Mouse (Mus musculus) neural tube, embryonic 14.5 days (tissue): ENCODE data around the gene Ccdc121. TPM values are rescaled to one million over a fixed set of nuclear protein-coding genes. Genes with fewer than 3 reads are reported as not detected.

Source experiments
- ATAC-seq: fragments of 200-750 bp; cut with Nextera tagmentation; 2 replicates; pipeline ENCODE4 v1.8.0; 2017; ENCODE audit warnings: low read depth, mild to moderate bottlenecking, moderate TSS enrichment, moderate library complexity
- H3K27ac ChIP-seq: fragments of 300-500 bp; sonication (generic); 2 replicates; pipeline ENCODE4 v1.5.1; 2014; ENCODE audit warnings: low read depth, mild to moderate bottlenecking, control low read depth, low read length, moderate library complexity, mixed read lengths
- H3K27me3 ChIP-seq: fragments of 300-500 bp; sonication (generic); 2 replicates; pipeline ENCODE4 v1.6.1; 2014; ENCODE audit warnings: low read length; ENCODE audit not compliant: control insufficient read depth, insufficient read depth
- H3K36me3 ChIP-seq: fragments of 300-500 bp; sonication (generic); 2 replicates; pipeline ENCODE4 v1.6.1; 2014; ENCODE audit warnings: low read length, mixed read lengths; ENCODE audit not compliant: control insufficient read depth, insufficient read depth
- H3K4me1 ChIP-seq: fragments of 300-500 bp; sonication (generic); 2 replicates; pipeline ENCODE4 v1.6.1; 2014; ENCODE audit warnings: low read length; ENCODE audit not compliant: control insufficient read depth, insufficient read depth
- H3K4me2 ChIP-seq: fragments of 300-500 bp; sonication (generic); 2 replicates; pipeline ENCODE4 v1.6.1; 2014; ENCODE audit warnings: mild to moderate bottlenecking, low read depth, low read length, control low read depth
- H3K4me3 ChIP-seq: fragments of 300-500 bp; sonication (generic); 2 replicates; pipeline ENCODE4 v1.5.1; 2014; ENCODE audit warnings: low read depth, low read length, control low read depth, mixed read lengths
- H3K9ac ChIP-seq: fragments of 300-500 bp; sonication (generic); replicated peaks from 2 replicates; pipeline ENCODE4 v1.6.1; 2014; ENCODE audit warnings: low read depth, mild to moderate bottlenecking, control low read depth, low read length, mixed read lengths
- H3K9me3 ChIP-seq: fragments of 300-500 bp; sonication (generic); 2 replicates; pipeline ENCODE4 v1.6.1; 2016; ENCODE audit warnings: low read length; ENCODE audit not compliant: control insufficient read depth
- WGBS: fragments of 180-500 bp; shearing (Covaris S2); extraction: QIAGEN DNeasy Blood & Tissue Kit; methylation state at CpG from one replicate; pipeline ENCODE4 v1.1.7; 2014; 5-methylcytosine and 5-hydroxymethylcytosine counted together
- polyA plus RNA-seq: library from polyadenylated mRNA; unstranded; fragments of >200 nt; fragmentation: Nextera tagmentation; extraction: Ambion mirVana; gene quantifications from 2 replicates; pipeline ENCODE4 v1.2.1, GENCODE M21; 2014

Gene Ccdc121
- polyA plus RNA-seq, 1 experiment from 2014 or later, result not detected

DNA sequence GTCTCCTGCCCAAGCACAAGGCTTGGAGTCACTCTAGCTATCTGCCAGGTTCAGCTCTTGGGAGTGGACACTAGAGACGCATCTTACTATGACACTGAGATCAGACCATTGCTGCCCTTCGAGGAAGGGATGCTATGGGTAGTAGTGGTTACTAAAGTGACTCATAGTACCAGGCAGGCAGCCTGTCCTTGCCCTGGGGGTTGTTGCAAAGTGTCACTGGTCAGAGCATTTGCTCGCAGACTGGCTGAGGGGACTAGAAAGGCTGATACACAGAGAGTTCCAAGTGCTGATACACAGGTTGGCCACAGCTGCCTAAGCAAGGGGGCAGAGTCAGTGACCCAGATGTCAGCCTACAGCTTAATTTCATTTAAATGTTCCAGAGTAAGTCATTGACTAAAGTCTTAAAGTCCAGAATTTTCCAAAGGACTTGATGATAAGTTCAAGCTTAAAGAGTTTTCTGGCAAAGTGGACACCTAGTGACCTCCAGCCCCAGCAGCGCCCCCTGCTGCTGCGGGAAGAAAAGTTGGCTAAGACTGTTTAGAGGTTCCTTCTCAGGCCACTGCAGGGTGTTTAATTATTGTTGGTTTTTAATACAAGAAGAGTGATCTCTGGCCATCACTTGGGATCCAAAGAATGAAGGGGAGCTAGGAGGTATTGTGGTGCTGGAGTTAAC, 32.6 kb upstream of the Ccdc121 start:
- no peaks in the 10 kb centered on the region for H3K27me3 ChIP-seq
- no peak overlapping the region for H3K27ac ChIP-seq
- no peaks in the 10 kb centered on the region for H3K36me3 ChIP-seq
- WGBS, result 77% methylated on average over 5 of the region's 5 CpGs
- H3K4me1 ChIP-seq, result no peaks in the 10 kb centered on the region
- no peak for ATAC-seq
- H3K4me2 ChIP-seq, result no peak overlapping the region
- no peak overlapping the region for H3K9ac ChIP-seq
- no peak overlapping the region for H3K4me3 ChIP-seq
- no peaks in the 10 kb centered on the region for H3K9me3 ChIP-seq

DNA sequence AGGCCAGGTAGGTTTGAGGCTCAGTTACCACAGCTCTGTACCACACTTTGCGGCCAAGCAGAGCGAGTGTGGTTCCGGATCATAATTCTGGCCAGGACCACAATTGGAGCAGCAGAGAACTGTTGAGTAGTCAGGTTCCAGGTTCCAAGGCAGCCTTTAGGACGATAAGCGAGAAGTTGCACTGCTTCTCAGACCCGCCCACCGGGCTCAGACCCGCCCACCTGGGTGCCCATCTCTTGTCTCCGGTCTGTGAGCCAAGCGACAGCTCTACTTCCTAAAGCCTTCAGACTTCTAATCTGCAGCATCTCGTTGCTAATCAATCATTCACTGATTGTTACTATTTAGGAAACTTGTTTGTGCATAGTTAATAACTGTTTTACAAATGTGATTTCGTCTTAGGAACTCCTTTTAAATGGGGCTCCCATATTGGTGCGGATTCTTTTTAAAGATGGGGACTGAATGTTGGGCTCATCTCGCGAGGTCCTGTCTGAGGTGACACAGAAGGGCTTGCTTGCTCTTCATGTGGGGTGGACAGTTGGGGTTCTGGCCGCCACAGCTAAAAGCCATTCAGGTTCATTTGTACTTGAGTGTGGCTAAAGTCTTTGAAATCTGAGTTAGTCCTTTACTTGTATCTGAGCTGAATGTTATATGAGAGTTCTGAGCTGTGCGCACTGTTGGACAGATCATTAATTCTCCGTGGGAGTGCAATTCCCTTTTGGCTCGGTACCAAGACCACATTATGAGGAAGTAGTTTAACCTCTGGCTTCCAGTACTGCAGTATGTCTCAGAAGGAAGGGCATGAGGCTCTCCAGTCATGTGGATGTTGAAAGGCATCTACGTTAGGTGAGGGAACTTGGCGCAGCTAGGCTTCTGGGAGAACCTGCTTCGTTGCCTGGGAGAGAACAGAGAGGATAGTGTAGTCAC, 28.9 kb upstream of the Ccdc121 start:
- 72% methylated on average over 22 of the region's 22 CpGs for WGBS
- Histone ChIP-seq H3K27ac (no peak overlapping the region), H3K9me3 (no peaks in the 10 kb centered on the region), H3K4me1 (no peaks in the 10 kb centered on the region), H3K4me2 (no peak overlapping the region), H3K36me3 (no peaks in the 10 kb centered on the region), H3K27me3 (no peaks in the 10 kb centered on the region), H3K9ac (no peak overlapping the region), H3K4me3 (no peak overlapping the region)
- no peak for ATAC-seq

DNA sequence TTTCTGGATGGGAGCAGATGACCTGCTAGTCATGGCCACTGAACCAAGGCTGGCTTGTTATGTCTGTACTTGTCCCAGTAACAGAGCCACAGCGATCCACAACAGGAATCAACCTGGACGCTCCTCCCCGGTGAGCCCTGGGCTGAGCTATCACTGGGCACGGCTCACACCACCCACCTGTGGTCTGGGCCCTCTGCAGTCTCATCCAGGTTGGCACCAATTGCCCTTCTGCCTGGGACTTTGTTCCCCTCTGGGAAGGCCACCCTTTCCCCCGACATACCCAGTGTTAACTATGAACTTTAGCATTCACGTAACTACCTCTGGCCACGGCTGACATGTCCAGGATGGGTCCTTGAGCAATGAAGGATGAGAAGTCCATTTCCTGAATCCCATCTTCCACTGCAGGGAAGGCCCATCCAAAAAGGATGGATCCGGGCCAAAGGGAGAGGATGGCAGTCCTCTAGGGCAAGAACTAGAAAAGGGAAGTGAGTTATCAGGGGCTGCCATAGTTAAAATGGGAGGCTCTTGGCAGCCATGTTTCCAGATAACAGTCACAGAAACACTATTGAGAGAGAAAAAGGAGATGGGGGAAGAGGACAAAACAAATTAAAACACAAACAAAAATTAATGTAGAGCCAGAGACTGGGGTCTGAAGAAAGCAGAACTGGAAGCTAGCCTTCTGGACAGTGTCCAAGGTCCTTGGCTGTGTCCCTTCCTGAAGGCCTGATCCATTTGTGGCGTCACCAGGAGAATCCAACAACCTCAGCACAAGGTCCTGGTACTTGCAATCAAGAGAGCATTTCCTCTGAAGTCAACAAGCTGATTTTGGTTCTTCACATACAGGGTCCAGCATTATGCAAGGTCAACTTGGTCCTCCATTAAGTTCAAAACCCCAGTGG, 26.6 kb upstream of the Ccdc121 start:
- no peaks in the 10 kb centered on the region for H3K4me1 ChIP-seq
- no peaks in the 10 kb centered on the region for H3K27me3 ChIP-seq
- ATAC-seq, result no peak
- no peak overlapping the region for H3K4me3 ChIP-seq
- 94% methylated on average over 9 of the region's 9 CpGs for WGBS
- H3K4me2 ChIP-seq, result no peak overlapping the region
- H3K9ac ChIP-seq, result no peak overlapping the region
- H3K9me3 ChIP-seq, result no peaks in the 10 kb centered on the region
- H3K27ac ChIP-seq, result no peak overlapping the region
- H3K36me3 ChIP-seq, result no peaks in the 10 kb centered on the region

DNA sequence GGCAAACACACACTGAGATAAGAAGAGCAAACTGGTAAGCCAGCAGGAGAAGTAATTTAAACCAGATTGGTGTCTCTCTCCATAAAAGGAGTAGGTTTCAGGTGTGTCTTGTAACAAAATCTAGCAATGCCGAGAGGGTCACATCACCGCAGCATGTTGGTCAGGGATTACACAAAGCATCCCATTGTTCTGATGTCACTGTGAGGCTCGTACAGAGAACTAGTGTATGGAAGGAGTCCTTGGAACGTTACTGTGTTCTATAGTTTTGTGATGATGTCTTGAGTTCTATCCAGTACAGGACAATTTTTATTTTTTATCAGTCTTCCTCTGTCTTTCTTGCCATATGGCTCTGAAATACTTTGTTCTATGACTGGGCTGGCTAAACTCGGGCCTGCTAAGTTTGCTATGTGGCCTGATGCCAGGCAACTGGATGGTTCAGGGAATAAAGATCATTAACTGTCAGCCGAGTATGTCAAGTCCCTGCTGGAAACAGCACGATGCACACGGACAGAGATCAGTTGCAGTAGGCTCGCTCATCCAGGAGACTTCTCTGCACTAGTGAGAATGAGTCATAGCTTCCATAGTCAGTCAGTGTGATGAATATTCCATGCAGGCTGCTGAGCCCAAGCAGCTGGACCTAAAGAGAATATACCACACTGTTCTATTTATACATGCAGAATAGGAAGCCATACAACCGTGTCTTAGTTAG, 24.1 kb upstream of the Ccdc121 start:
- no peak overlapping the region for H3K4me2 ChIP-seq
- H3K36me3 ChIP-seq, result no peaks in the 10 kb centered on the region
- H3K9me3 ChIP-seq, result no peaks in the 10 kb centered on the region
- ATAC-seq, result no peak
- no peak overlapping the region for H3K27ac ChIP-seq
- H3K9ac ChIP-seq, result no peak overlapping the region
- no peak overlapping the region for H3K4me3 ChIP-seq
- H3K4me1 ChIP-seq, result no peaks in the 10 kb centered on the region
- H3K27me3 ChIP-seq, result no peaks in the 10 kb centered on the region
- WGBS, result 51% methylated on average over 10 of the region's 10 CpGs

DNA sequence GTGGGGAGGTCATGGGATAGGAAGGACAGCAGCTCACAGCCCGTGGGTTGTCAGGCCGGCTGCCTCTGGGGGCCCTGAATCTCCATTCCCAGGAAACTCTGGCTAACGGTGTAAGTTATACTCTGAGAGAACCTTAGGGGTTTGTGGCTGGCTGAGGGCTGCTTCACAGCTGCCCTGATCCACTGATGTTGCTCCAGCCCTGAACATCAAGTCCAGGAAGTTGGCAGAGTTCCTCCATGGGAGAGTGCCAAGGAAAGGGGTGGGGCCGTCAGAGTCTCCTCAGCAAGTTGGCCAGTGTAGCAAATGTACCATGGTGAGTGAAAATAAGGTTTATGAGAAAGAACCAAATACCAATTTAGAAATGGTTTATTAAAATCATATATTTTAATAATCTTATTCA, 18.1 kb upstream of the Ccdc121 start:
- Histone ChIP-seq H3K9ac (no peak overlapping the region), H3K4me1 (no peaks in the 10 kb centered on the region), H3K27ac (no peak overlapping the region), H3K9me3 (no peaks in the 10 kb centered on the region), H3K27me3 (no peaks in the 10 kb centered on the region), H3K4me3 (no peak overlapping the region), H3K4me2 (no peak overlapping the region), H3K36me3 (no peaks in the 10 kb centered on the region)
- 74% methylated on average over 4 of the region's 4 CpGs for WGBS
- no peak for ATAC-seq

DNA sequence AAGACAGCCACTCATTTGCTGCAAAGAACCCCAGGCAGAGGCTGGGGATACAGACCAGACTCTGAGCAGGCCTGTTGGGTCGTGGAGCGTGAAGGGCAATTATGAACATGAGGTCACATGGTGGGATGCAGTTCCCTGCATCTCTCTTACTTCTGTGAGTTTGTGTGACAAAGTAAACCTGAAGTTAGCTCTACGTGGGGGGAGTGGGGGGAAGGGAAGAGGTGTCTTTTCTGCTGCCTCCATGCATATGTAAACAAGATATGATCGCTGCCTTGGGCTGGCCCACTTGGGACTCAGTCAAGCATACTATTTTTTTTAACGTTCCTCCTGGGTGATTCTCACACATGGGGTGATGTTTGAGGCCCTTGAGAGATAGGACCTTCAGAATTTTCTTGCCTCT, 14.7 kb upstream of the Ccdc121 start:
- ATAC-seq, result no peak
- WGBS, result 66% methylated on average over 5 of the region's 5 CpGs
- H3K4me3 ChIP-seq, result no peak overlapping the region
- no peaks in the 10 kb centered on the region for H3K36me3 ChIP-seq
- no peaks in the 10 kb centered on the region for H3K27me3 ChIP-seq
- H3K9me3 ChIP-seq, result no peaks in the 10 kb centered on the region
- no peaks in the 10 kb centered on the region for H3K4me1 ChIP-seq
- no peak overlapping the region for H3K4me2 ChIP-seq
- no peak overlapping the region for H3K27ac ChIP-seq
- no peak overlapping the region for H3K9ac ChIP-seq

DNA sequence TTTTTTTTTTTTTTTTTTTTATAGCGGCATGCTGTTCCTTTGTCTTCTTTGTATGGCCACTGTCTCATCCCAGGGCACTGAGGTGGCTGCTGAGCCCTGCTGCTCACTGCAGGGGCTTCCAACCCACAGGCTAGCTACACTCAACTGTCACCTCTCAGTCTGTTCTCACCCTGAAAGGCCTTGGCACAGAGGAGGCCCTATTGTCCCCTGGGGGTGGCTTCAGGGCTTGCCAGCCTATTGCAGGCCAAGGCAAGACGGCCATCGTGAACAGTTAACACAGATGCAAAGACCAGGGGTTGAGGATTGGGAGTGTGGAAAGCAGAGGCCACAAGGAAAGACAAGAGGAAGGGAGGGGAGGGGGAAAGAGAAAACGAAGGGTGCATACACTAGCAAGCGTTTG, 12.6 kb upstream of the Ccdc121 start:
- 54% methylated on average over 5 of the region's 5 CpGs for WGBS
- no peak for ATAC-seq

DNA sequence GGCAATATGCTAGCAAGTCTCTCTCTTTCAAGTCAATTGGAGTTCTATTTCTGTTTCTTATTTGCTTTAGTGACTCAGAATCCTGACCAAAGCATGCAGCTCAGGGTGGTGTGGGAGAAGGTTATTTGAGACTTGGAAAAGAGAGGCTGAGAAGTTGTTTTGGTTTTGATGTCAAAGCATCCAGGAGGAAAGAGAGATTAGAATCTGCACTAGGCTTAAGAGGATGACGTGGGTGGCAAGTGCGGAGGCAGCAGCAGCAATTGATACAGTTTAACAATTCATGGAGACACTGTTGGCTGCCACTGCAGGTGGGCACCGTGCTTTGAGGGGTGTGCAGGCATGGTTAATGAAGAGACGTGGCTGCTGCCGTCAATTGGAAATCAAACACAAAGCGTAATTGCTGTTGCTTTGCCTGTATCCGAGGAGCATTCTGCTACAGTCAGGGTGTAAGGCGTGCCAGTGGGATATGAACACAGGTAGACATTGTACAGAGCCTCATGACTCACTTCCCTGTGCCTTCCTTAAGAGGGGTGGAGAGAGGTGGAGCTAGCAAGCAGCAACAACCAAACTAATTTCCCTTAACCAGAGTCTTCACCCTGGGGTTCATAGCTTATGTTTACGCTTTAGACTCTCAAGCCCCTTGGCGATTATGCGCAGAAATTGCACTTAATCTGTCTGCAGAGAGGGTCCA, 10.3 kb upstream of the Ccdc121 start:
- no peak overlapping the region for H3K4me3 ChIP-seq

More for the DNA sequence above, 12.6 kb upstream of the Ccdc121 start:
- Histone ChIP-seq H3K4me3 (no peak overlapping the region), H3K36me3 (no peaks in the 10 kb centered on the region), H3K27ac (no peak overlapping the region), H3K4me2 (no peak overlapping the region), H3K4me1 (no peaks in the 10 kb centered on the region), H3K9me3 (no peaks in the 10 kb centered on the region), H3K27me3 (no peaks in the 10 kb centered on the region), H3K9ac (no peak overlapping the region)

More for the DNA sequence above, 10.3 kb upstream of the Ccdc121 start:
- H3K4me2 ChIP-seq, result no peak overlapping the region
- H3K27ac ChIP-seq, result no peak overlapping the region
- WGBS, result 70% methylated on average over 11 of the region's 11 CpGs
- ATAC-seq, result no peak
- H3K9ac ChIP-seq, result no peak overlapping the region
- H3K4me1 ChIP-seq, result no peaks in the 10 kb centered on the region
- no peaks in the 10 kb centered on the region for H3K36me3 ChIP-seq
- H3K9me3 ChIP-seq, result no peaks in the 10 kb centered on the region
- H3K27me3 ChIP-seq, result no peaks in the 10 kb centered on the region
